Mouse (Mus musculus): ENCODE data around the gene Herc4.

Gene Herc4

GRCm38 (mm10) chr10:63243493-63244054 is at the start of gene Herc4:
Herc4 (plus strand) TSS chr10:63243810.
- DNase-seq: peak; percentile 96 to 98

DNA sequence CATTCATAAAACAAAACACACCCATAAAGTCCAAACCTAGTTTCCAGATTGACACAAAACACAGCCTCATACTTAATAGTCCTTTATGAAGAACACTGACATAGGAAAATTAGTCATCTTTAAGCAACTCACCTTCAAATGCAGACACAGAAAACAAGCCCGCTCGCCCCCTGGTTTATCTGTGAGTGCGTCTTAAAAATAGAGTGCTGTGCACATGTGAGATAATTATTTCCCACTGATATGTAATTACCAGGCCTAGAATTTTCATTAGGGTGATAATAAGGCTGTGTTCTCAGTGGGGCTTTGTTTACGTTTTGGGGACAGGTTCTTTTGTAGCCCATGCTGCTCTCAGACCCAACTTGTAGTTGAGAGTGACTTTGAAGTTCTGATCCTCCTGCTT is 44.6 kb upstream of the Herc4 start:
- DNase-seq: no peak

GRCm38 (mm10) chr10:63201534-63201933 is 42.1 kb upstream of the Herc4 start:
- DNase-seq: no peak

DNA sequence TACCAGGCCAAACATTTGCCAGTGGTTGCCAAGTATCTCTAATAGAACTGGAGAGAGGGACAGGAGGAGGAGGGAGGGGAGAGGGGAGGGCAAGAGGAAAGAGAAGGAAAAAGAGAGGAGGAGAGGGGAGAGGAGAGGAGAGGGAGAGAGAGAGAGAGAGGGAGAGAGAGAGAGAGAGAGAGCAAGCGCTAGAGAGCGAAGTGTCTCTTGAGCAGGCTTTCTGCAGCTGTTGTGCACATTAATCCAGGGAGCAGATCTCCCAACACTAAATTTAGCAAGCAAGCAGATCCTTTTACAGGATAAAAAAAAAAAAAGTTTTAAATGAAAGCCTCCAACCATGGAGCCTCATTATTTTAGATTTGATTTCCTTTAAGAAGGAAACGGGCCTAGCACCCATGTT is 40.6 kb upstream of the Herc4 start:
- DNase-seq: no peak

DNA sequence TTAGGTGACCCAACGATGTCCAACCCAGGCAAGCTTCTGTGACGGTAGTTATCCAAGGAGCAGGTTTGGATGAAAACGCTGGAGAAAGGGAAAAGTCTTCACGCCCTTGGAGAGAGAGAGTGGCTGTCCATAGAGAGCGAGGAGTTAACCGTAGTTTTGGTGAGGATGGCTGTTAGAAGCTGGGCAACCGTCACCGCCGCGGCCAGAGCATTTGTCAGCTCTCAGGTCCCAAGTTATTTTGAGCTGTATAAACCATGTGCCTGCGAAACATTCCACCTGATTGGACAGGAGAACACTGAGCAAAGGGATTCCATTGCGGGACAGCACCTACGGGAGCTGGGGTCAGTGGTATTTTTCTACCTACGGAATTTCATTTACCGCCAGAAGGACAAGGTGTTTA is 39.9 kb upstream of the Herc4 start, which contains the start of gene Mypn:
Gene Mypn, minus strand, starts transcription at position 225 of the 400 bp plus-strand sequence.
- DNase-seq: no peak

DNA sequence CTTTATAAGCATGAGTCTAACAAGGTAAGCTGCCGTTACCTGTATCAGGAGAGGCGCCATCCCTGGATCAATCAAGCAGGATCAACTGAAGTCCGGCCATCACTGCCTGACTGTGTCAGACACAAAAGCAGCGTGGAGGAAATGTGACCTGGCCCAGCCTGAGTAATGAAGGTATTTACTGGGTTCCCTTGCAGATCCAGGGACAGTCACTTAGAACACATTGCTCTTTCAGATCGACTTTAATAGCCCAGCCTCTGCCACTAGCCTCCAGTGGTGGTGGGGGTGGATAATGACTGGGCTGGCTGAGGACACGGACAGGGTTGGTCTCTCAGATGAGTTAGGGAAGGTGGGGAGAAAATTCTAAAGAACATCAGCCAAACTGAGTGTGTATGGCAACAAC is 34.7 kb upstream of the Herc4 start:
- no peak for DNase-seq

DNA sequence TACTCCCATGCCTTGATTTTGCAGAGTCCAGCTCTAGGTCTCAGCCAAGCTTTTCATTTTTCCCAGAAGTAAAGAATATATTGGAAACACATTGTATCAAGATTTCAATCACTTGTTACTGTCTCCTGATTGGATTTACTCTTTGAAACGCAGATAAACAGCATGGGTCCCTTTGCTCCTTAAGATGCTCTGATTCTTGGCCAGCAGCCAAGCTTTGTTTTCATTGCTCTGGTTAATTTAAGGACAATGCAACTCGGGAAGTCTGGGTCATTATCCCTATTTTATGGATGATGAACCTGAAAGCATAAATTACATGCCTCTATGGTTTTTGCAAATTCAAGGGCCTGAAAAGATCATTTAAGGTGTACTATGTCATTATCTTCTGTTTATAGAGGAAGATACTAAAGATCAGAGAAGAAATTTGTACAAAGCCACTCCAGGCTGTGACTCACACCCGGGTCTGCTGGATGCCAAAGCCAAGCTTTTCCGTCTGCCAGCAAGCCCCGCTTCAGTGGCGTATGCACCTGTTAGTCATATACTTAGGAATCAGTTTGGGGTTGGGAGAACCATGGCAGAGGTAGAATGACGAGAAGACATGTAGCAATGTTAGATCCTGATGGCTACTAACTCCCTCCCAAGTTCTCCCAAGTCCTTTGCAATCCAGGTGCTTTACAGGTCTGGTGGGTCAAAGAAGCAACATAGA is 22.4 kb upstream of the Herc4 start:
- peak in 1 of 2 experiments; percentile 42 for DNase-seq

- no peak for DNase-seq
Observed at GRCm38 (mm10) chr10:63224341-63224740, 19.3 kb upstream of the Herc4 start.

- DNase-seq: no peak
Observed at GRCm38 (mm10) chr10:63230266-63230665, 13.3 kb upstream of the Herc4 start.

- no peak for DNase-seq
Observed at GRCm38 (mm10) chr10:63230854-63231253, 12.8 kb upstream of the Herc4 start.

- DNase-seq: no peak
Observed at GRCm38 (mm10) chr10:63231630-63232029, 12.0 kb upstream of the Herc4 start.

DNA sequence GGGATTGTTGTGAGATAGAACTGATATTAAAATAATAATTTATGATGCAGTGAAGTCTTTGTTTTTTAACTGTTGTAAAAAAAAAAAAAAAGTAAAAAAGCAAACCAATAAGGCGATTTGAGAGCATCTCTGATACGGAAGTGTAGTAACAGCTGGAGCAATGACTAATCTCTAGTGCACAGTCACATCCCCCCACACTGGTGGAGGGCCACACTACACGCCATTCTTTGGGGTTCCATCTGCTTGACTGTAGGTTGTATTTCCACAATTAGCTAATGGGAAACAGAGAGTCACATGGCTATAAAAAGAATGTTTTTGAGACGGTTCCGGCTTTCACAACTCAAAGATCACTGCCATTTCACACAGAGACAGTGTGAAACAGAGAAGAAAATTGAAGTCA is 9.5 kb upstream of the Herc4 start:
- no peak for DNase-seq

DNA sequence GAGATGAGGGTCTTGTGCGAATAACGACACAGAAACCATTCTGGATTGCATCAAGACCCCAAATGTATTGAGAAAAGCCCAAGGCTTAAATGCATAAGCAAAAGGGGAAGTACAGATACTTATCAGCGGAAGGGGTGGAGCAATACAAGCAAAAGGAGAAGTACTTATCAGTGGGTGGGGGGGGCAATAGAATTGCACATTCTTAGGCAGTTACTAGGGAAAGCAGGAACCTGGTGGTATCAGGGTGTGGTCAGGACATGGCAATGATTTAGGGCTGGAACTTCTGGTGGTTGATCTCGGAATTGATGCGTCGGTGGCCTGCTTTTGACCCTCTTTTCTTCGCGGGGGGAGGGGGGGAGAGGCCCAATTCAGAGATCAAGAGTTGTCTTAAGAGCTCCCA is 7.7 kb upstream of the Herc4 start:
- DNase-seq: no peak

GRCm38 (mm10) chr10:63236663-63237062 is 6.9 kb upstream of the Herc4 start:
- DNase-seq: no peak

GRCm38 (mm10) chr10:63237206-63237605 is 6.4 kb upstream of the Herc4 start:
- no peak for DNase-seq

- no peak for DNase-seq
Observed at GRCm38 (mm10) chr10:63238090-63238489, 5.5 kb upstream of the Herc4 start.

GRCm38 (mm10) chr10:63239848-63240247 is 3.8 kb upstream of the Herc4 start:
- no peak for DNase-seq

- no peak for DNase-seq
Observed at GRCm38 (mm10) chr10:63240868-63241271, 2.7 kb upstream of the Herc4 start.

DNA sequence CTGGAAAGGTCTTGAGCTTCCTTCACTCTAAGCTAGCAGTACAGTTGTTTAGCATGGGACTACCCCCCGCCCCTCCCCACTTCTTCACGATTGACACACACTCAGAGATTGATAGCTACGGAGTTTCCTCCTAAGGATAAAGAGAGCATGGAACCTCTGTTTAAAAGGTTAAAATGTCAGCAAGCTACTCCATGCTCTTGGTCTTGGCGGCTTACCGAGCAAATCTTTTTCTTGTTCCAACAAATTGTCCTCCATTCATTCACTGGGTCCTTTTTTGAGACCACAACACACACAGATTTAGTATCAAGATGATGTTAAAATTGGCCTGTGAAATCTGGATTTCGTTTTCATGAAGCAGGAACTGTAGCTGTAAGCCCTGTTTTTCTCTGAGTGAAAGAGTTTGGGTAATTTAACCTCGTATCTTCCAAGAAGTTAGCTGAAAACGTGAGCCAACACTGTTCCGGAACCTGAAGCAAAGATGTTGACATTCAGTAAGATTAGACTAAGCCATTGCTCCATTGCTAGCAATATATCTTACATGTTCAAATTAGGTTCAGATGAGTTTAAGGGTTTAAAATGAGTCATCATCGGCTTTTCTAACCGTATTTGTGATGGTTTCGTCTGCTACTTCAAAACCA is 693 bp upstream of the Herc4 start:
- peak in 1 of 2 experiments; percentile 5 for DNase-seq

GRCm38 (mm10) chr10:63244055-63244671 is 553 bp downstream of the Herc4 start:
- no peak for DNase-seq

GRCm38 (mm10) chr10:63244746-63245145 is 1.1 kb downstream of the Herc4 start:
- peak in 1 of 2 experiments; percentile 9 for DNase-seq

DNA sequence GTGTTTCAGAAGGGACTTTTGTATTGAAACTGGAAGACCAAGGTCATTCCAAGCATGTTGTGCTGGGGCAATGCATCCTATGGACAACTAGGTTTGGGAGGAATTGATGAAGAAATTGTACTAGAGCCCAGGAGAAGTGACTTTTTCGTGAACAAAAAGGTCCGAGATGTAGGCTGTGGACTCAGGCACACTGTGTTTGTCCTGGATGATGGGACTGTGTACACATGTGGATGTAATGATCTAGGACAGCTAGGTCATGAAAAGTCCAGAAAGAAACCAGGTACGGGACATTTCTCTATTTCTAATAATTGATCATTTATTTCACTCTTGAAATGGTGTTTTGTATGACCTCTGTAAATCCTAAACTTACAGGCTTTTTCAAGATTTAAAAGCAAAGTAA is 2.2 kb downstream of the Herc4 start:
- no peak for DNase-seq

- DNase-seq: no peak
Observed at GRCm38 (mm10) chr10:63247457-63247856, 3.8 kb downstream of the Herc4 start.

- DNase-seq: no peak
Observed at GRCm38 (mm10) chr10:63248421-63248820, 4.8 kb downstream of the Herc4 start.
